Mouse (Mus musculus): ENCODE measurements around the gene Aqp6. TPM values are rescaled to one million over a fixed set of nuclear protein-coding genes. Genes with fewer than 3 reads are reported as not detected.
A peak's percentile ranks its signal among the peaks of the same experiment; 100 is the strongest.

Gene Aqp6
- polyA plus RNA-seq, 1 experiment from 2014 or later = not detected

DNA sequence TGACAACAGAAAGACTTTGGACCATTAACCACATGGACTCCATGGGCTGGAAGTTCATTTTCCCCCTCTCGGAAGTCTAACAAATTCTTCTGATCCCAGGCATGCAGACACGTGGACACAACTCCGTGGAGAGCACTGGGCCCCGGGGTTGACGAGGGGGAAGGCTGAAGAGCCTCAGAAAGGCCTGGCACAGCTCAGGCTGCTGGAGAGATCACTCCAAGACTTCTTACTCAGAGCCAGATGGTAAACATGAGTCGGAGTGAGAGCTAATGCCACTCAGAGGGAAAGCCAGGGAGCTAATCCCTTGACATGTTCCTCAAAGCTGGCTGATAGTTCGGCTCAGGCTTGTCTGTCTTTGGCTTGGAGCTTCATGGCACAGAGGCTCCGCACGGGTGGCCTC is 14.0 kb downstream of the Aqp6 start:
- Histone ChIP-seq H3K9me3 (ENCODE audit: control insufficient read depth, low read length) (no peaks in the 10 kb centered on the region), H3K4me2 (ENCODE audit: low read length) (no peak overlapping the region), H3K27me3 (replicated peaks; ENCODE audit: control insufficient read depth, insufficient read depth, low read length) (no peaks in the 10 kb centered on the region), H3K4me1 (replicated peaks; ENCODE audit: control insufficient read depth, insufficient read depth, low read length) (peaks cover 19% of the 10 kb centered on the region), H3K4me3 (ENCODE audit: low read depth, low read length) (no peak overlapping the region), H3K9ac (ENCODE audit: low read length) (no peak overlapping the region), H3K36me3 (ENCODE audit: control insufficient read depth, insufficient read depth, low read length) (peaks cover 8% of the 10 kb centered on the region), H3K27ac (ENCODE audit: low read depth) (peak overlapping the region; percentile 22; the same call in 1 of the 2 replicates)
- DNase-seq (ENCODE audit: low spot score) = no peak
- ATAC-seq (replicated peaks; ENCODE audit: low FRiP score, low TSS enrichment, low read depth) = 0 out of 2 replicates have a peak, but pooled peaks have one; percentile 41
- WGBS = 39% methylated on average over 9 of the region's 9 CpGs

DNA sequence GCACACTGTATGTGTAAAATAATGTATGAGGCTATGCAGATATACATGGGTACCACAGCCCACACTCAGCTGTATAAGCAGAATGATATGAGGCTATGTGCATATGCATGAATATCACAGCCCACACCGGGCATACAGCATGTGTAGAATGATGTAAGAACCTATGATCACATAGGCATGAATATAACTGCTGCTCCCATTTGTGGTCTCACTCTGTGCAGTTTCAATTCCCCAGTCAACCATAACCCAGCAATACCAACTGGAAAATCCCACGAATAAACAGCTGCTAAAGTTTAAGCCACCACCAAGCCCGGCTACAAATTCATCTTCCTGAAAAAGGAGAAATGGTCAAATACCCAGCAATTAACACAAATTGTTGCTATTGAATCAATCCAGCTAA is 17.4 kb downstream of the Aqp6 start:
- ATAC-seq (replicated peaks; ENCODE audit: low FRiP score, low TSS enrichment, low read depth) (no peak), DNase-seq (ENCODE audit: low spot score) (no peak)
- WGBS = 83% methylated on average over 3 of the region's 3 CpGs
- peaks cover 10% of the 10 kb centered on the region for H3K4me1 ChIP-seq (replicated peaks; ENCODE audit: control insufficient read depth, insufficient read depth, low read length)
- H3K27me3 ChIP-seq (replicated peaks; ENCODE audit: control insufficient read depth, insufficient read depth, low read length) = no peaks in the 10 kb centered on the region
- no peak overlapping the region for H3K27ac ChIP-seq (ENCODE audit: low read depth)
- H3K9ac ChIP-seq (ENCODE audit: low read length) = no peak overlapping the region
- H3K9me3 ChIP-seq (ENCODE audit: control insufficient read depth, low read length) = no peaks in the 10 kb centered on the region
- H3K4me3 ChIP-seq (ENCODE audit: low read depth, low read length) = no peak overlapping the region
- peaks cover 38% of the 10 kb centered on the region for H3K36me3 ChIP-seq (ENCODE audit: control insufficient read depth, insufficient read depth, low read length)
- no peak overlapping the region for H3K4me2 ChIP-seq (ENCODE audit: low read length)

DNA sequence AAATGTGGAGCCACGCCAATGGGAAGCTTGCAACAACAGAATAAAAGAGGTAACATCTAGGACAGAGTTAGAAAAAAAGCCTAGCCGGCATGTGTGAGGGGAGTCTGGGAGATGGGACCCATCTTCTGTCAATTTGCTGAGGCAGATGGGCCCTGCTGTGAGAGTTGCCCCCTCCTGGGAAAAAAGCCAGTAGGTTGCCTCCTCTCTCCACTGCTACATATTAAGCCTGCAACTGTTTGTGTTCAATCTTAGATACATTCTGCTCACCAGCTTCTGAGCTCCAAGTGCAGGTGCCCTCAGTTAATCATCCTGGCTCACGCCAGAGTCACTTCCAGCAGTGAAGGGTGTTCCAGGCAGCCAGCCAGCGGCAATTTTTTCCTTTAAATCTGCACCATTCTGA is 18.6 kb downstream of the Aqp6 start:
- Histone ChIP-seq H3K4me1 (replicated peaks; ENCODE audit: control insufficient read depth, insufficient read depth, low read length) (peaks cover 5% of the 10 kb centered on the region), H3K36me3 (ENCODE audit: control insufficient read depth, insufficient read depth, low read length) (peaks cover 51% of the 10 kb centered on the region), H3K4me3 (ENCODE audit: low read depth, low read length) (no peak overlapping the region), H3K9me3 (ENCODE audit: control insufficient read depth, low read length) (no peaks in the 10 kb centered on the region), H3K27me3 (replicated peaks; ENCODE audit: control insufficient read depth, insufficient read depth, low read length) (no peaks in the 10 kb centered on the region), H3K9ac (ENCODE audit: low read length) (no peak overlapping the region), H3K4me2 (ENCODE audit: low read length) (no peak overlapping the region), H3K27ac (ENCODE audit: low read depth) (no peak overlapping the region)
- WGBS = 72% methylated on average over 4 of the region's 4 CpGs
- ATAC-seq (replicated peaks; ENCODE audit: low FRiP score, low TSS enrichment, low read depth) = no peak
- DNase-seq (ENCODE audit: low spot score) = no peak

DNA sequence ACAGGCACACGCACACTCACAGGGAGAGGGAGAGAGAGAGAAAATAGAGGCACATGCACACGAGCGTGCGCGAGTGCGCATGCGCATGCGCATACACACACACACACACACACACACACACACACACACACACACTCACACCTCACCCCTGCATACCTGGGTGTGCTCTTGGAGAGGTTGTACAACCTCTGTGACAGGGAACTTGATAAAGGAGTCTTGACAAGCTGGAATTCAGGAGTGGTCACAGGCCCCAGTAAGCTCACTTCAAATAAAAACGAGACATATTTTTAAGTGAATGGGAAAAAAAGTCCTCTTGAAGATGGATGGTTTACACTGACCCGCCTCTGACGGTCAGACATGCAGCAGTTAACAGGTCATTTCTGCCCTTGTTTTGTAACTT is 20.9 kb downstream of the Aqp6 start:
- Histone ChIP-seq H3K4me3 (ENCODE audit: low read depth, low read length) (no peak overlapping the region), H3K36me3 (ENCODE audit: control insufficient read depth, insufficient read depth, low read length) (peaks cover 73% of the 10 kb centered on the region), H3K9ac (ENCODE audit: low read length) (no peak overlapping the region), H3K27me3 (replicated peaks; ENCODE audit: control insufficient read depth, insufficient read depth, low read length) (no peaks in the 10 kb centered on the region), H3K27ac (ENCODE audit: low read depth) (no peak overlapping the region), H3K9me3 (ENCODE audit: control insufficient read depth, low read length) (no peaks in the 10 kb centered on the region), H3K4me2 (ENCODE audit: low read length) (no peak overlapping the region), H3K4me1 (replicated peaks; ENCODE audit: control insufficient read depth, insufficient read depth, low read length) (no peaks in the 10 kb centered on the region)
- DNase-seq (ENCODE audit: low spot score) (no peak), ATAC-seq (replicated peaks; ENCODE audit: low FRiP score, low TSS enrichment, low read depth) (no peak)
- 84% methylated on average over 11 of the region's 11 CpGs for WGBS

DNA sequence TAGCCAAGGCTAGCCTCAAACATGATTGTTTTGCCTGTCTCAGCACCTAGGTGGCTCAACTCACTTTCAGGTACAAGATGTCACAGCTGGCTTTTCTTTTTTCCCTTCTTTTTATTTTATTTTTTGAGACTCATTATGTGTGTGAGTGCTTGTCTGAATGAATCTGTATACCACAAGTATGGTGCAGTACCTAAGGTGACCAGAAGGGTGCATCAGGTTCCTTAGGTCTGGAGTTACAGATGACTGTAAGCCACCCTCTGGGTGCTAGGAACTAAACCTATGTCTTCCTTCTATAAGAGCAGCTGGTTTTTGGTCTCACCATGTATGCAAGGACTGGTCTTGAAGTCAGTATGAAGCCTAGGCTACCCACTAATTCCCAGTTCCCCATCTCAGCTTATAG is 30.4 kb downstream of the Aqp6 start:
- no peak overlapping the region for H3K4me2 ChIP-seq (ENCODE audit: low read length)
- H3K4me1 ChIP-seq (replicated peaks; ENCODE audit: control insufficient read depth, insufficient read depth, low read length) = no peaks in the 10 kb centered on the region
- peaks cover 92% of the 10 kb centered on the region for H3K36me3 ChIP-seq (ENCODE audit: control insufficient read depth, insufficient read depth, low read length)
- no peaks in the 10 kb centered on the region for H3K9me3 ChIP-seq (ENCODE audit: control insufficient read depth, low read length)
- ATAC-seq (replicated peaks; ENCODE audit: low FRiP score, low TSS enrichment, low read depth) (no peak), DNase-seq (ENCODE audit: low spot score) (no peak)
- no peak overlapping the region for H3K4me3 ChIP-seq (ENCODE audit: low read depth, low read length)
- no peaks in the 10 kb centered on the region for H3K27me3 ChIP-seq (replicated peaks; ENCODE audit: control insufficient read depth, insufficient read depth, low read length)
- H3K9ac ChIP-seq (ENCODE audit: low read length) = no peak overlapping the region
- no peak overlapping the region for H3K27ac ChIP-seq (ENCODE audit: low read depth)

DNA sequence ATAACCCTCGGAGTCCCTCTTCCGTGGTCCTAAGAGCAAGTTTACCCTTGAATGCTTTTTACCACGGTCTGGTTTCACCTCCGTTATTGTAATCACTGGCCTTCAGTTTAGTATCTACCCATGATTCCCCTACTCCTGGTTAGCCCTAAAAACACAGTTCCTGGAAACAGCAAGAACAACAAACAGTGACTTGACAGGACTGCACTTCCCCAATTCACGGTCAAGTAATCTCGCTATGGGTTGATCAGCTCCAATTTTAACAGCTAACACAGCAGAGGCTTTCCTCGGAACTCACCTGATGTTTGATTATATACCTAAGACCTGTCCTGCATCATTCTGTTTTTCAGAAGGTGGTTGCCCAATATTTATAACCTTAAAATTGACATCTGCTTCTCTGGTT is 33.5 kb downstream of the Aqp6 start:
- H3K9ac ChIP-seq (ENCODE audit: low read length) = no peak overlapping the region
- no peaks in the 10 kb centered on the region for H3K27me3 ChIP-seq (replicated peaks; ENCODE audit: control insufficient read depth, insufficient read depth, low read length)
- H3K9me3 ChIP-seq (ENCODE audit: control insufficient read depth, low read length) = no peaks in the 10 kb centered on the region
- no peak overlapping the region for H3K4me3 ChIP-seq (ENCODE audit: low read depth, low read length)
- H3K27ac ChIP-seq (ENCODE audit: low read depth) = no peak overlapping the region
- H3K36me3 ChIP-seq (ENCODE audit: control insufficient read depth, insufficient read depth, low read length) = peaks cover 97% of the 10 kb centered on the region
- no peaks in the 10 kb centered on the region for H3K4me1 ChIP-seq (replicated peaks; ENCODE audit: control insufficient read depth, insufficient read depth, low read length)
- H3K4me2 ChIP-seq (ENCODE audit: low read length) = no peak overlapping the region
- DNase-seq (ENCODE audit: low spot score) (no peak), ATAC-seq (replicated peaks; ENCODE audit: low FRiP score, low TSS enrichment, low read depth) (no peak)
- 91% methylated on average over 7 of the region's 7 CpGs for WGBS

DNA sequence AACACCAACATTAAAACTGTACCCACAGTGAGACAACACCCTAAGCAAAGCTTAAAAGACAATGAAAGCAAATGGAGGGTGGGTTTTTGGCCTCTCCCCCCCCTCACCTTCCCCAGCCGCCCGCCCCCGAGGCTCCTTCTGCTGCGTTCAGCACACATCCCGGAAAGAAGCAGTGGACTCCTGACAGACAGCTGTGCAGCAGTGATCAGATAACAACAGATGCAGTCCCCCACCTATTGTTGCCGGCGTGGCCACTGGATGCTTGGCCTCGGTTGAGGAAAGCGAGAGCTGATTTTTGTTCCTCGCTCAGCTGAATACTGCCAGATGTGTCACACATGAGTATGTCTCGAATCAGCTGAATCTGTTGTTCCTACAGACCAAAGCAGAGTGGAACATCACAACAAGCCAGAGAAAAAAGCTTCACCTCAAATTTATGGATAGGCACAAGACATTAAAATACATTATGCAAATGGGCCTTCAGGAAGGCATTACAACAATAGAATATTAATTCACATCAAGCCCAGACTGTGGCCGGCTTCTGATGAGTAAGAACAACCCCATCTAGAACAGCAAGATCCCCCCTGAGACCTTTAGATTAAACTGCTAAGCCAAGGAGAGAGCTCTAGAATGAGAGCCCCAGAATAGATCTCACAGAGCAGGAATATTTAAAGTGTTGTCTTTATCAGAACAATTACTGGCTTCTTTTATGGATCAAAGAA is 36.4 kb downstream of the Aqp6 start:
- no peak for DNase-seq (ENCODE audit: low spot score)
- Histone ChIP-seq H3K4me2 (ENCODE audit: low read length) (no peak overlapping the region), H3K9ac (ENCODE audit: low read length) (no peak overlapping the region), H3K4me1 (replicated peaks; ENCODE audit: control insufficient read depth, insufficient read depth, low read length) (no peaks in the 10 kb centered on the region), H3K9me3 (ENCODE audit: control insufficient read depth, low read length) (no peaks in the 10 kb centered on the region), H3K27ac (ENCODE audit: low read depth) (no peak overlapping the region), H3K36me3 (ENCODE audit: control insufficient read depth, insufficient read depth, low read length) (peaks cover 86% of the 10 kb centered on the region), H3K27me3 (replicated peaks; ENCODE audit: control insufficient read depth, insufficient read depth, low read length) (no peaks in the 10 kb centered on the region), H3K4me3 (ENCODE audit: low read depth, low read length) (no peak overlapping the region)
- no peak for ATAC-seq (replicated peaks; ENCODE audit: low FRiP score, low TSS enrichment, low read depth)
- 91% methylated on average over 12 of the region's 12 CpGs for WGBS

DNA sequence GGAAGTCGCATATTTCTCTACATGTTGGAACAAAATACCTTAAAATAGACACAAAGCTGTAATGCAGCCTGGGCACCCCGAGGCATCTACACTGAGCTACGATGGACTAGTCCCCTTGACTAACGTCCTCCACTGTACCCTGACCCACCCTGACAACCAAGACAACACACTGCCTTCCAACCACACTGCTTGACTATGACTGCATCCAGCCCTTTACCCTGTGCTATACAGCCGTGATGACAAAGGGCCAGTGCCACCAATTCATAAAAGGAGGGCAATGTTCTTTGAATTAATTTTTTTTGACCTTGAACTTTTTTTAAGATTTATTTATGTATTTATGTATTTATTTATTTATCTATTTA is 36.9 kb downstream of the Aqp6 start:
- no peak overlapping the region for H3K4me2 ChIP-seq (ENCODE audit: low read length)
- no peaks in the 10 kb centered on the region for H3K27me3 ChIP-seq (replicated peaks; ENCODE audit: control insufficient read depth, insufficient read depth, low read length)
- DNase-seq (ENCODE audit: low spot score) (no peak), ATAC-seq (replicated peaks; ENCODE audit: low FRiP score, low TSS enrichment, low read depth) (no peak)
- no peaks in the 10 kb centered on the region for H3K9me3 ChIP-seq (ENCODE audit: control insufficient read depth, low read length)
- H3K36me3 ChIP-seq (ENCODE audit: control insufficient read depth, insufficient read depth, low read length) = peaks cover 80% of the 10 kb centered on the region
- no peaks in the 10 kb centered on the region for H3K4me1 ChIP-seq (replicated peaks; ENCODE audit: control insufficient read depth, insufficient read depth, low read length)
- no peak overlapping the region for H3K27ac ChIP-seq (ENCODE audit: low read depth)
- no peak overlapping the region for H3K4me3 ChIP-seq (ENCODE audit: low read depth, low read length)
- H3K9ac ChIP-seq (ENCODE audit: low read length) = no peak overlapping the region
- WGBS = 93% methylated on average over 5 of the region's 5 CpGs

DNA sequence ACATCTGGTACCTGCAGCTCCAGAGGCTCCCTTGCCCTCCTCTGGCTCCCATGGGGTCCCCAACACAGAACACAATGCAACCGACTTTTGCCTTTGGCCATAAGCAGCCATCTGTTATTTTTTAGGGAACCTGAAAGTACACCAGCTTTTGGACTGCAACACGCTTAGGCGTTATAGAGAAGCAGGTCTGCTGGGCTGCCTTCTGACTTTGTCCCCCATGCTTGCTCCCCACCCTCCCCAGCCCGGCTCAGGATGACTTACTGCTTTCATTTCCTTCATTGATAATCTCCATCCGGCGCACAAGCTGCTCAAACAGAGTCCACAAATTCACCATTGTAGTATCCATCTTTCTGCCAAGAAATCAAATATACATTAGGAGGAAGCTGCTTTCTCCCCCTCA is 41.4 kb downstream of the Aqp6 start:
- H3K36me3 ChIP-seq (ENCODE audit: control insufficient read depth, insufficient read depth, low read length) = peaks cover 37% of the 10 kb centered on the region
- no peaks in the 10 kb centered on the region for H3K9me3 ChIP-seq (ENCODE audit: control insufficient read depth, low read length)
- H3K27ac ChIP-seq (ENCODE audit: low read depth) = no peak overlapping the region
- 74% methylated on average over 6 of the region's 6 CpGs for WGBS
- peaks cover 23% of the 10 kb centered on the region for H3K4me1 ChIP-seq (replicated peaks; ENCODE audit: control insufficient read depth, insufficient read depth, low read length)
- no peak overlapping the region for H3K9ac ChIP-seq (ENCODE audit: low read length)
- no peaks in the 10 kb centered on the region for H3K27me3 ChIP-seq (replicated peaks; ENCODE audit: control insufficient read depth, insufficient read depth, low read length)
- DNase-seq (ENCODE audit: low spot score) = no peak
- ATAC-seq (replicated peaks; ENCODE audit: low FRiP score, low TSS enrichment, low read depth) = no peak
- no peak overlapping the region for H3K4me3 ChIP-seq (ENCODE audit: low read depth, low read length)
- H3K4me2 ChIP-seq (ENCODE audit: low read length) = no peak overlapping the region

All from intestine, embryonic 14.5 days (tissue).